Mouse (Mus musculus): ENCODE measurements around the gene Wfdc3.
"Not testable (repeated sequence)": the region's sequence is repeated elsewhere in the genome, so short reads cannot be mapped to it uniquely, and the experiment has no call there.

The Wfdc3 gene

DNA sequence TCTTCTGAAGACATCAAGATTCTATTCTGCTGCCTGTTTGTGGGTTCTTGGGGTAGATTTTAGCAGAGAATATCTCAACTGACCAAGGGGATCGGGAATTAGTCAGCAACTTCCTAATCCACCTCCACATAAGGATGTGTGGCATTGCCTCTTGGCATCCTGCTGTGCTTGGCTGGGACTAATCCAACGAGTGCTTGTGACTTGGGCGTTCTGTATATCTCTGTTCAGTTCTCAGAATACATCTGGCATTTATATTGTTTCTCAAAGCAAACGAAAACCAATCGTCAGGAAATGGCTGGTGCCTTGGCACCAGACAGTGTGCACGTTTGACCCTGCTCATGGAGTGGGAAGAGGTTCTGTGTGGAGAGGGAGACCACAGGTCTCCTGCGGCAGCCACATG is 5.9 kb downstream of the Wfdc3 start:
- peaks cover 29% of the 10 kb centered on the region for H3K27me3 ChIP-seq (ENCODE audit: insufficient read depth, low read length)
- H3K4me3 ChIP-seq (replicated peaks; ENCODE audit: low read length): no peak overlapping the region
- no peaks in the 10 kb centered on the region for H3K36me3 ChIP-seq (ENCODE audit: insufficient read depth, low read length)
- TF ChIP-seq CTCF (conservative IDR thresholded peaks at IDR 0.05; ENCODE audit: low read length): no peak
- TF ChIP-seq POU5F1 (IDR thresholded peaks at IDR 0.05; ENCODE audit: borderline replicate concordance, low read length): no peak
- no peak for TF ChIP-seq NANOG (IDR thresholded peaks at IDR 0.05; ENCODE audit: borderline replicate concordance, low read length)
- H3K9me3 ChIP-seq (ENCODE audit: low read length): no peaks in the 10 kb centered on the region
- H3K4me1 ChIP-seq (replicated peaks; ENCODE audit: low read depth, low read length): peaks cover 14% of the 10 kb centered on the region

DNA sequence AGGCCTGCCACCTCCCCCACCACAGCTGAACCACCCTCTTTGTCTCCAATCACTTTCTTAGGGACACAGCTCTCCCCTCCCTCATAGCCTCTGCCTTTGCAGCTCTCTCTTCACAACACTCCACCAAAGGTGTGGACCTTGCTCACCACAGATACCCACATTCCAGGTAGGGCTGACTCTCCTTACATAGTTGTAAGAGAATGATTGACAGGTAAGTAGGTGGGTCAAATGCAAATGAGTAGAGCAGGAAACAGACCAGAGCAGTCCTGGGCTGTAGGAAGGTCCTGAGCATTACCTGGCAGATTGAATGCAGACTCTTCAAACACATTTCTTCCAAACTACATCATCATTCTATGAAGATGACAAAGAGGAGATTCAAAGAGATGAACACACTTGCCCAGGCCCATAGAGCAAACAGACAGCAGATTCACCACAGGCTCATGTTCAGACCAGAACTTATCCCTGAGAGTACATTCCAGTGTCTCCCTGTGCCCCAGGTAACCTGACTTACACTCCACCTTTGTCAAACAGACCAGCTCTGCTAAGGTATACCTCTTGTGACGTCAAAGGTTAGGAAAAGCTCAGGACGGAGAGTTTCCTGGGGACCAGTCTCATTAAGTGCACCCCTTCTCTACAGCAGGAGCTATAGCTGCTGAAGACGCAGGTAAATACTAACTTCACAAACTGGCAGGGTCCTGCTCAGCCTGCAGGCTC is 8.2 kb downstream of the Wfdc3 start:
- Histone ChIP-seq H3K36me3 (ENCODE audit: insufficient read depth, low read length) (no peaks in the 10 kb centered on the region), H3K4me1 (replicated peaks; ENCODE audit: low read depth, low read length) (peaks cover 18% of the 10 kb centered on the region), H3K27me3 (ENCODE audit: insufficient read depth, low read length) (peaks cover 12% of the 10 kb centered on the region), H3K4me3 (replicated peaks; ENCODE audit: low read length) (no peak overlapping the region), H3K9me3 (ENCODE audit: low read length) (no peaks in the 10 kb centered on the region)
- no peak for TF ChIP-seq CTCF (conservative IDR thresholded peaks at IDR 0.05; ENCODE audit: low read length)
- TF ChIP-seq POU5F1 (IDR thresholded peaks at IDR 0.05; ENCODE audit: borderline replicate concordance, low read length): no peak
- TF ChIP-seq NANOG (IDR thresholded peaks at IDR 0.05; ENCODE audit: borderline replicate concordance, low read length): no peak

- no peaks in the 10 kb centered on the region for H3K36me3 ChIP-seq (ENCODE audit: insufficient read depth, low read length)
- H3K27me3 ChIP-seq (ENCODE audit: insufficient read depth, low read length): peaks cover 3% of the 10 kb centered on the region; the same call in 1 of the 2 replicates
- H3K4me1 ChIP-seq (replicated peaks; ENCODE audit: low read depth, low read length): peaks cover 18% of the 10 kb centered on the region
- H3K4me3 ChIP-seq (replicated peaks; ENCODE audit: low read length): no peak overlapping the region
- H3K9me3 ChIP-seq (ENCODE audit: low read length): no peaks in the 10 kb centered on the region
- TF ChIP-seq CTCF (conservative IDR thresholded peaks at IDR 0.05; ENCODE audit: low read length): no peak
- TF ChIP-seq POU5F1 (IDR thresholded peaks at IDR 0.05; ENCODE audit: borderline replicate concordance, low read length): no peak
- TF ChIP-seq NANOG (IDR thresholded peaks at IDR 0.05; ENCODE audit: borderline replicate concordance, low read length): no peak
These were observed 10.3 kb downstream of the Wfdc3 start for GRCm38 (mm10) chr2:164735446-164735845.

DNA sequence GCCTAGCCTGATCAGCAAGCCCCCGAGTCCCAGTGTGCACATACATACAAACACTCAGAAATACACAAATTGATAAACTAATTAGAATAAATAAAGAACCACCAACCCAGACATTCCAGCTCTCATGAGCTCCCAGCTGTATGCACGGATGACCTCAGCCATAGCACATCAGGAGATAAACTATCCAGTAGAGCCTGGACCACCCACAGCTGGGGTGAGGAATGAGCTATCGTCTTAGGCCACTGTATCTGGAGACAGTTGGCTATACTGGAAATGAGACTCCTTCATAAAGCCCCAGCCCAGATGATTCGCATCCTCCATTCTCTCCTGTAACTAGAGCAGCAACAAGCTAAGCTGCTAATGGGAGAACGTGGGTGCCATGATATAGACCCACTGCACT is 10.9 kb downstream of the Wfdc3 start:
- H3K27me3 ChIP-seq (ENCODE audit: insufficient read depth, low read length): peaks cover 3% of the 10 kb centered on the region; the same call in 1 of the 2 replicates
- H3K4me1 ChIP-seq (replicated peaks; ENCODE audit: low read depth, low read length): peaks cover 18% of the 10 kb centered on the region
- H3K36me3 ChIP-seq (ENCODE audit: insufficient read depth, low read length): no peaks in the 10 kb centered on the region
- no peak overlapping the region for H3K4me3 ChIP-seq (replicated peaks; ENCODE audit: low read length)
- H3K9me3 ChIP-seq (ENCODE audit: low read length): no peaks in the 10 kb centered on the region
- no peak for TF ChIP-seq NANOG (IDR thresholded peaks at IDR 0.05; ENCODE audit: borderline replicate concordance, low read length)
- TF ChIP-seq POU5F1 (IDR thresholded peaks at IDR 0.05; ENCODE audit: borderline replicate concordance, low read length): no peak

- H3K4me3 ChIP-seq (replicated peaks; ENCODE audit: low read length): no peak overlapping the region
- TF ChIP-seq POU5F1 (IDR thresholded peaks at IDR 0.05; ENCODE audit: borderline replicate concordance, low read length): no peak
- TF ChIP-seq CTCF (conservative IDR thresholded peaks at IDR 0.05; ENCODE audit: low read length): no peak
- no peak for TF ChIP-seq NANOG (IDR thresholded peaks at IDR 0.05; ENCODE audit: borderline replicate concordance, low read length)
- peaks cover 18% of the 10 kb centered on the region for H3K4me1 ChIP-seq (replicated peaks; ENCODE audit: low read depth, low read length)
- H3K27me3 ChIP-seq (ENCODE audit: insufficient read depth, low read length): peaks cover under 1% of the 10 kb centered on the region; the same call in 1 of the 2 replicates
- H3K9me3 ChIP-seq (ENCODE audit: low read length): no peaks in the 10 kb centered on the region
- no peaks in the 10 kb centered on the region for H3K36me3 ChIP-seq (ENCODE audit: insufficient read depth, low read length)
These were observed 12.5 kb downstream of the Wfdc3 start for GRCm38 (mm10) chr2:164733259-164733658.

- Histone ChIP-seq H3K4me3 (replicated peaks; ENCODE audit: low read length) (no peak overlapping the region), H3K27me3 (ENCODE audit: insufficient read depth, low read length) (no peaks in the 10 kb centered on the region; the same call in 1 of the 2 replicates), H3K9me3 (ENCODE audit: low read length) (no peaks in the 10 kb centered on the region), H3K4me1 (replicated peaks; ENCODE audit: low read depth, low read length) (peaks cover 8% of the 10 kb centered on the region), H3K36me3 (ENCODE audit: insufficient read depth, low read length) (no peaks in the 10 kb centered on the region)
- TF ChIP-seq NANOG (IDR thresholded peaks at IDR 0.05; ENCODE audit: borderline replicate concordance, low read length): no peak
- TF ChIP-seq CTCF (conservative IDR thresholded peaks at IDR 0.05; ENCODE audit: low read length): no peak
- no peak for TF ChIP-seq POU5F1 (IDR thresholded peaks at IDR 0.05; ENCODE audit: borderline replicate concordance, low read length)
These were observed 14.0 kb downstream of the Wfdc3 start for GRCm38 (mm10) chr2:164731719-164732118.

DNA sequence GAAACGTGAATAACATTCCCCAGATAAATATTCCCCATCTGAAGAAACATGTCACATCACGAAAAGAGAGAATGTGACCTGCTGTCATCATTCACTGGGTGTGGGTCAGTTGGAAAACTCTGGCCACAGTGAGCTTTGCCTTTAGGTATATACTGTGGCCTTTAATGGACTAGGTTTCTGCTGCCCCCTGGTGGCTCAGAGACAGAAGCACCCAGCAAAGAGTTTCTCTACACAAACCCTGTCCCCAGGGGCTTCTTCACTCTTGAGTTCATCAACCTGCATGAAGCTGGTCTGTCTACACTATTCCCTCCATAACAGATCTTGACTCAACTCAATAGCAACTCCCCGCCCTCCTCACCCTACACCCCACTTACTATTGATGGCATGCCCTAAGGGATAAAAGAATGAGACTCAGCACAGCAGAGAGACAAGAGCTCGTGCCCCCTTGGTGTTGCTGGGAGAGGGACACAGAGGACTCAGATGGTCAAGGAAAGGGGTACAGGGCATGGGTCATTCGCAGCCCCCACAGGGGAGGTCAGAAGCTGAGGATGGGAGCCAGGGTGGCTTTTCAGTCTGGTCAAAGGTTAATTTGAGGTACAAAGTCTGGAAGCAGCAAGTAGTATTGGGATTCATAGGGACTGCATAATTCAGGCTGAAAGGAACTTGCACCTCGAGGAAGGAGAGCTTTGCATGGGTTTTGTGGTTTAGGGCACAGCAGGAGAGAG is 19.7 kb downstream of the Wfdc3 start:
- 0 out of 2 replicates have a peak, but pooled peaks cover 3% of the 10 kb centered on the region for H3K4me1 ChIP-seq (replicated peaks; ENCODE audit: low read depth, low read length)
- no peaks in the 10 kb centered on the region for H3K36me3 ChIP-seq (ENCODE audit: insufficient read depth, low read length)
- H3K4me3 ChIP-seq (replicated peaks; ENCODE audit: low read length): no peak overlapping the region
- H3K27me3 ChIP-seq (ENCODE audit: insufficient read depth, low read length): 0 out of 2 replicates have a peak, but pooled peaks cover 5% of the 10 kb centered on the region
- no peaks in the 10 kb centered on the region for H3K9me3 ChIP-seq (ENCODE audit: low read length)
- TF ChIP-seq POU5F1 (IDR thresholded peaks at IDR 0.05; ENCODE audit: borderline replicate concordance, low read length): no peak
- no peak for TF ChIP-seq NANOG (IDR thresholded peaks at IDR 0.05; ENCODE audit: borderline replicate concordance, low read length)
- peak; percentile 70 for TF ChIP-seq CTCF (conservative IDR thresholded peaks at IDR 0.05; ENCODE audit: low read length)

DNA sequence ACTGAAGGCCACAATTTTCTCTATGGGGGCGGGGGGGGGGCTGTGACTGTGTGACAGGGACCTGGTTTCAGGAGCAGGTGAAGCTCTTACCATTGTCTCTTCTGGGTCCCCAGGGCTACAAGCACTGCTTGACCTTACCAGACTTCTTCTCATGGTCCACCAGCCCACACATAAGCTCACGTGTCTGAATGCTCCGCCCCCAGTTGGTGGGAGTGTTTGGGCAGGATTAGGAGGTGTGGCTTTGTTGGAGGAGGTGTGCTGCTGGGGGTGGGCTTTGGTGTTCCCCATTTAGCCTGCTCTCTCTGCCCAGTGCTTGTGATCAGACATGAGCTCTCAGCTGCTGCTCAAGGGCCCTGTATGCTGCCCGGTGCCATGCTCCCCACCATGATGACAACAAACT is 22.5 kb downstream of the Wfdc3 start:
- Histone ChIP-seq H3K4me3 (replicated peaks; ENCODE audit: low read length) (no peak overlapping the region), H3K9me3 (ENCODE audit: low read length) (no peaks in the 10 kb centered on the region), H3K36me3 (ENCODE audit: insufficient read depth, low read length) (no peaks in the 10 kb centered on the region), H3K4me1 (replicated peaks; ENCODE audit: low read depth, low read length) (0 out of 2 replicates have a peak, but pooled peaks cover 3% of the 10 kb centered on the region), H3K27me3 (ENCODE audit: insufficient read depth, low read length) (0 out of 2 replicates have a peak, but pooled peaks cover 5% of the 10 kb centered on the region)
- TF ChIP-seq CTCF (conservative IDR thresholded peaks at IDR 0.05; ENCODE audit: low read length) (no peak), NANOG (IDR thresholded peaks at IDR 0.05; ENCODE audit: borderline replicate concordance, low read length) (no peak), POU5F1 (IDR thresholded peaks at IDR 0.05; ENCODE audit: borderline replicate concordance, low read length) (no peak)

GRCm38 (mm10) chr2:164716194-164716786 is 29.4 kb downstream of the Wfdc3 start:
- H3K9me3 ChIP-seq (ENCODE audit: low read length); H3K36me3 ChIP-seq (ENCODE audit: insufficient read depth, low read length); H3K4me3 ChIP-seq (replicated peaks; ENCODE audit: low read length); H3K27me3 ChIP-seq (ENCODE audit: insufficient read depth, low read length); H3K4me1 ChIP-seq (replicated peaks; ENCODE audit: low read depth, low read length): not testable (repeated sequence)

All from E14TG2a.4 (cell line).